Mouse (Mus musculus) gastrocnemius, postnatal 14 days (tissue): ENCODE measurements at regions not wholly inside any gene's neighbourhood (a gene's known extent, or its start where the extent isn't known, plus 50 kb on each side); places are given as distances from the start of the nearest gene placed in this dataset.
"Not testable (repeated sequence)": the region's sequence is repeated elsewhere in the genome, so short reads cannot be mapped to it uniquely, and the experiment has no call there.

Experiments
- DNase-seq: peaks from one replicate; pipeline ENCODE4 v3.0.0; 2021; ENCODE audit warnings: mixed read lengths
- intact Hi-C: fragments of 180-260 bp; cut with DNase I; formaldehyde crosslinking; loops from one replicate; pipeline ENCODE4 v1.15.1; 2025; ENCODE audit warnings: low total_unique reads

DNA sequence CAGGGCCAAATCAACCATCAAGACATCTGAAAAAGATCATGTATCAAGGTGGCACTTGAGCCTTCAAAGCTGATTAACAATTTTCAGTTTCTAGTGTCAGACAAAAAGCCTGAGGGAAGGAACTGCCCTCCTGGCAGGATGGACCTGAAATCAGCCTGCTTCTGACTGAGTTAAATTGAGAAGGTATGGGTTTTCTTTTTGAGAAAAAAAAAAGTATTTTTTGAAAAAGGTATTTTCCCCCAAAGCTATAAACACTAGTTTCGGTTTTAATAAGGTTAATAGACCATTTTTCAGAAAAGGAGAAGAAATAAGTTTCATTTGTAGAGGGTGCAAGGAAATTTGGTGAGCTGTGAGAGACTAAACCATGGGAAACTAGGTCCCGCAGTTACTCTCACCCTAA lies 124.6 kb upstream of the Mrpl21 start:
- DNase-seq, intact Hi-C loops: not testable (repeated sequence)

DNA sequence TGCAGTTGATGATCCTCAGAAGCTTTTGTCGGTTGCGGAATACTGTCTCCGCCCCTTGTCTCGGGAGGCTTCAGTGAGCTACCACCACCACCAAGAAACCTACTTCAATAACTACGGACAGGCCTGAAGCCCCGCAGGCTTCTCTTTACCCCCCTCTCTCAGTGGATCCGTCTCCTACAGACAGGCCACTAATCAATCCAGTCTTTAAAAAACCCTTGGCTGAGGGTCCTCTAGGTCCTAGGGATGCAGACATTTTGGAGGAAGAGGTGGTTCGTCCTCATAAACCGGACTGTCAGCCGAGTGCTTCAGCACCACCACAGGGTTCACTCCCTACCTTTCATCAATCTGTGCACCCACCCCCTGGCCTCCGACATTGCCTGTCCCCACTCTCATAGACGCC lies 123.4 kb upstream of the Mrpl21 start:
- intact Hi-C loops = no loop called here

DNA sequence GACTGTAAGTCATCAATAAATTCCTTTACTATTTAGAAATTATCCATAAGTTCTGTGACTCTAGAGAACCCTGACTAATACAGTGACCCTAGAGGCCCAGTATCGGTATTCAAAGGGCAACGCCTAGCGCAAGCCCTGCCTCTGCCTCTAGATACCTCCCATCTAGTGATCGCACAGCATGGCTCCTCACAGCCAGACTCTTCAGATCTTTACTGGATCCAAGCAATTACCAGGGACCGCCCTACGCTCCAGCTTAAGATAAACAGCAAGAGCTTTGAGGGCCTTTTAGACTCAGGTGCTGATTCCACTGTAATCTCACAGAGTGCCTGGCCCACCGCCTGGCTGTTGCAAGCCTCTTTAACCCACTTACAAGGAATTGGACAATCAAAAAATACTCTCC lies 115.0 kb upstream of the Mrpl21 start:
- DNase-seq = no peak

More for the DNA sequence above, 123.4 kb upstream of the Mrpl21 start:
- DNase-seq = no peak

DNA sequence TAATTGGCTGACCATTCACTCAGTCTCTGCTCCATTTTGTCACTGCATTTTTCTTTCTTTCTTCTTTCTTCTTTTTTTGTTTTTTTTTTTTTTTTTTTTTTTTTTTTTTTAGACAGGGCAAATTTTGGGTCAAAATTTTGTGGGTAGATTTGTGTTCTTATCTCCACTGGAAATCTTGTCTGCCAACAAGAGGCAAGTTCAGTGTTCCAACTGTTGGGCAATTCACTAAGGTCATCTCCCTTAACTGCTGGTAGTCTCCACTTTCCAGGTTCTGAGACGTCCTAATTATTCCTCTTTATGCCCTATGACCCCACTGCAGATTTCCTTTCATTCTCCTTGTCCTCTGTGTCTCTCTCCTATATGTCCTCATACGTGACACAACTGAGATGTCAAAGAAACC lies 100.1 kb upstream of the Mrpl21 start:
- no peak for DNase-seq
- intact Hi-C loops = no loop called here

More for the DNA sequence above, 115.0 kb upstream of the Mrpl21 start:
- intact Hi-C loops = no loop called here

DNA sequence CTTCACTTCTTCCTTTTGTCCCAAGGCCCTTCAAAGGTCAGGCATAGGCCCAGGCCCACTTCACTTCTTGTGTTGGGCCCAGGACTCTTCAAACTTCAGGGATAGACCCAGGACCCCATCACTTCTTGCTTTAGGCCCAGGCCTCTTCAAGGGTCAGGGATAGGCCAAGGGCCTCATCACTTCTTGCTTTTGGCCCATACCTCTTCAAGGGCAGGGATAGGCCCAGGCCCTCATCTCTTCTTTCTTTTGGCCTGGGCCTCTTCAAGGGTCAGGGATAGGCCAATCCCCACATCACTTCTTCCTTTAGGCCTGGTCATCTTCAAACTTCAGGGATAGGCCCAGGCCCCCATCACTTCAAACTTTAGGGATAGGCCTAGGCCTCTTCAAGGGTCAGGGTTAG lies 90.1 kb upstream of the Mrpl21 start:
- no peak for DNase-seq
- intact Hi-C loops = no loop called here

DNA sequence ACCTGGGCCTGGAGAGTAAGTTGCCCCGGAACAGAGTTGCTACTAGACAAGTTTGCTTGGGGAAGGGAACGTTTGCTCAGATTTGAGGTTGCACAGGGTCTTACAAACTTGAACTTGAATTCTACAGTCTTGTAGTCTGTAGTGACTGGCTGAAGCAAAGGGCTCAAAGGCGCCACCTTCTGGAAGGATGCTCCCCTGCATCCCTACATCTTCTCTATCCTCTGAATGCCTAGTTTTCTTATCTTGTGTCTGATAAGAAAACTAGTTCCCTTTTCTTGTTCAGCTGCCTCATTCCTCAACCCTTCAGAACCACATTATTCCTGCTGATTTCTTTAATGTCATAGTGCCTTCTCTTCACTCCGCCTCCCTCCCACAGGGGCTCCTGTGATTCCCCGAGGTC lies 78.2 kb upstream of the Mrpl21 start:
- intact Hi-C loops, DNase-seq: not testable (repeated sequence)

DNA sequence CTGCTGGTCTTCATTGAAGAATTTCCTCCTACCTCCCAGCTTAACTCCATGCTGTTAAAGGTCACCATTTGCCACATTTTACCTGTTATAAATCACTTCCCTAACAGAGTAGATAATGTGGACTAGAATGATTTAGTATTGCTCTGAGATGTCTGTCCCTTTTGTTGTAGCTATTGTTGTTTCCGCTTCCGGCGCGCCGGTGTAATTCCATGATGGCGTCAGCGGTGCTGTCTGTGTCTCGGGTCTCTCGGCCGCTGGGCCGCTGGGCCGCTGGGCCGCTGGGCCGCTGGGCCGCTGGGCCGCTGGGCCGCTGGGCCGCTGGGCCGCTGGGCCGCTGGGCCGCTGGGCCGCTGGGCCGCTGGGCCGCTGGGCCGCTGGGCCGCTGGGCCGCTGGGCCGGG lies 77.3 kb upstream of the Mrpl21 start:
- intact Hi-C loops, DNase-seq: not testable (repeated sequence)

DNA sequence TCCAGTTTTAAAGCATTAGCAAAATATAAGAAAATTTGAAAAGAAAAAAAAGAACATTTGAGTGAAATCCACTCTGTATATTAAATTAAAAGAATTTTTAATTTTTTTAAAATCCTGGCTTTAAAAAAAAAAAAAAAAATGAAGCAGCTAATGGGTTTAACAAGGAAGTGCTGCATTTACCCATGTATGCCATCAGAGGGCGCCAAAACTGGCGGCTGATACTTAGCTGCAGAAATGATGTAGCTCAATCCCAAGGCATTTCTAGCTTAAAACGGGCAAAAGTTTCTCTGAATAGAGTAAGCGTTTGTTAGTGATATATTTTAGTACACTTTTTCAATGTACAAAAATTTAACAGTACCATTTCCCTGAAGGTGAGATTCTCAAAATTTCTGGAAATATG lies 74.4 kb upstream of the Mrpl21 start:
- peak; percentile 18 for DNase-seq
- intact Hi-C loops = no loop called here
